Mouse (Mus musculus) activated CD4-positive, CD25-positive, alpha-beta regulatory T cell, adult 9 weeks (primary cell): ENCODE data around the gene Trem2. TPM values are rescaled to one million over a fixed set of nuclear protein-coding genes. Genes with fewer than 3 reads are reported as not detected.

Source experiments
- polyA plus RNA-seq: library from polyadenylated mRNA; unstranded; fragments of 100-300 nt; shearing (Covaris generic); gene quantifications from one replicate; pipeline ENCODE4 v1.2.1, GENCODE M21; 2017

The Trem2 gene
- polyA plus RNA-seq, result not detected

GRCm38 (mm10) chr17:48346231-48346630, at the start of gene Trem2:
Trem2 (plus strand) TSS chr17:48346401.

GRCm38 (mm10) chr17:48299203-48299602, 47.0 kb upstream of the Trem2 start, which contains the start of gene Treml2:
Treml2 (plus strand) TSS chr17:48299498.

GRCm38 (mm10) chr17:48315905-48316579, 30.2 kb upstream of the Trem2 start, which contains the start of gene B430306N03Rik:
B430306N03Rik (plus strand) TSS chr17:48316141.

GRCm38 (mm10) chr17:48359616-48360015, 13.4 kb downstream of the Trem2 start, which contains the start of gene Treml1:
Treml1 (plus strand) TSS chr17:48359916.

Other genes with a start within 250 kb of the Trem2 start
- gene 9830107B12Rik, start 200.1 kb upstream of the Trem2 start, polyA plus RNA-seq, result not detected
- not detected for gene A530064D06Rik, start 179.1 kb upstream of the Trem2 start, polyA plus RNA-seq
- gene Trem1, start 113.6 kb upstream of the Trem2 start, polyA plus RNA-seq, result not detected
- not detected for gene Trem3, start 98.6 kb upstream of the Trem2 start, polyA plus RNA-seq
- gene Treml4, start 82.1 kb upstream of the Trem2 start, polyA plus RNA-seq, result 1.6 TPM
- gene Treml2, start 46.9 kb upstream of the Trem2 start, polyA plus RNA-seq, result 31.1 TPM
- gene B430306N03Rik, start 30.3 kb upstream of the Trem2 start, polyA plus RNA-seq, result 2.4 TPM
- gene Treml1, start 13.5 kb downstream of the Trem2 start, polyA plus RNA-seq, result not detected
- 7.5 TPM for gene Nfya, start 63.5 kb downstream of the Trem2 start, polyA plus RNA-seq
- 83.3 TPM for gene Oard1, start 63.6 kb downstream of the Trem2 start, polyA plus RNA-seq
- 9.1 TPM for gene Apobec2, start 86.5 kb downstream of the Trem2 start, polyA plus RNA-seq
- 0.37 TPM for gene Tspo2, start 105.1 kb downstream of the Trem2 start, polyA plus RNA-seq
- gene Unc5cl, start 108.5 kb downstream of the Trem2 start, polyA plus RNA-seq, result 40.4 TPM